Mouse (Mus musculus): Measurements from ENCODE around the gene Il18bp. TPM values are rescaled to one million over a fixed set of nuclear protein-coding genes. Genes with fewer than 3 reads are reported as not detected.
"Not testable (repeated sequence)": the region's sequence is repeated elsewhere in the genome, so short reads cannot be mapped to it uniquely, and the experiment has no call there.

Il18bp gene
- total RNA-seq (2021), result 1 to 10 TPM; 5.4 to 6.3 TPM
- long read RNA-seq, experiment 1, partial matches to known transcripts, result 5 of 8 reads
- long read RNA-seq, experiment 1, other reads (novel, unspliced or antisense), result 0 of 8 reads
- long read RNA-seq, experiment 2, partial matches to known transcripts, result 3 of 4 reads
- long read RNA-seq, experiment 2, other reads (novel, unspliced or antisense), result 0 of 4 reads

DNA sequence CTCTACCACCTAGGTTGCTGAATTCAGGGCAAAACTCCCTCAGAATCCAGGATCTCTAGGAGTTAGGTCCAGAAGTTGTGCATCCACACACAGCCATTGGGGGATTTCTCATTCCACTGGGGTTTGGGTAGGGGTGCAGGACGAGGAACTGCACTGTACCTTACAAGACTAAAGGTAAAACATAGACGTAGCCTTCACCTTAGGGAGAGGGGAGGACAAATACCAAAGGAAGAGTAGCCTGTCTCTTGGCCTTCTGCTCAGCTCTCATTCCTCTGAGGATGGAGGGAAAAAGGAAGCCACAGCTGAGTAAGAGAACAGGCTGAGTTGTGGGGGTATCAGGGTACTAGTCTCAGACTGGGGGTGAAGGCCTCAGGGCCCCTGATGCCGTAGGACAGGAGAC lies at the start of gene Il18bp:
Il18bp (minus strand) TSS at position 101 of the 400 bp plus-strand sequence.
- no peak for DNase-seq

DNA sequence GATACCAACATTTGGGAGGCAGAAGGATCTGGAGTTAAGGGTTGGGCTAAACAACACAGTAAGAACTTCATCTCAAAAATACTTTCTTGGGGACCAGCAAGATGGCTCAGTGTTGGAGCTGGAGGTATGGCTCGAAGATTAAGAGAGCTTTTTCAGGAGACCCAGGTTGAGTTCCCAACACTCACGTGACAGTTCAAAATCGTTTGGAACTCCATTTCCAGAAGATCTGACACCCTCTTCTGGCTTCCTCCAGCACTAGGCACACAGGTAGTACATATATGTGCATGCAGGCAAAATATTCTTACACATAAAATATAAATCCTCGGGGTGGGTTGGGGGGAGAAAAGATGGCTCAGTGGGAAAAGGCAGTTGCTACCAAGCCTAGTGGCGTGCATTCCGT lies 47.9 kb upstream of the Il18bp start:
- no peak for DNase-seq

GRCm38 (mm10) chr7:102065046-102065891 lies 46.8 kb upstream of the Il18bp start, which contains the start of the genes Rnf121, Xndc1 and Xntrpc:
Gene Rnf121, minus strand, starts transcription at chr7:102065469.
Gene Xndc1, plus strand, starts transcription at chr7:102065511.
Gene Xntrpc, plus strand, starts transcription at chr7:102065713.
- DNase-seq, result peak; percentile 94

DNA sequence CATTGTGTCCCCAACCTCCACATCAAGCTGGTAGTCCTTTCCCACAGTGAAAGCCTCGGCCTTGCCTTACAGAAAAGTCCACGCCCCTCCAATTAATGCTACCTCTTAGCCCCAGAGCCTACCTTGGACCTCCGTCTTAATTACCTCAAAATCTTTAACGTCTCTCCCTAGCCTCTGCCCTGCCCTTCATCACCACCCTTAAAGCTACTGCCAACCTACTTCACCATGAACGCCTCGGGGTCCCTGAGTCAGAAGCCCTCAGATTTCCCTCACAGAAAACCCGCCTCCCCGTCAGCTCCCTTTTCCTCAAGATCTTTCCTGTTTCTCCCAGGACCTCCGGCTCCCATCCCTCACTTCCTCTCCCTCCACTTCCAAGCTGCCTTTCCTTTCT lies 46.2 kb upstream of the Il18bp start:
- no peak for DNase-seq

- DNase-seq, result no peak
Observed at GRCm38 (mm10) chr7:102063891-102064290, 45.4 kb upstream of the Il18bp start.

- DNase-seq, result no peak
Observed at GRCm38 (mm10) chr7:102062203-102062602, 43.7 kb upstream of the Il18bp start.

DNA sequence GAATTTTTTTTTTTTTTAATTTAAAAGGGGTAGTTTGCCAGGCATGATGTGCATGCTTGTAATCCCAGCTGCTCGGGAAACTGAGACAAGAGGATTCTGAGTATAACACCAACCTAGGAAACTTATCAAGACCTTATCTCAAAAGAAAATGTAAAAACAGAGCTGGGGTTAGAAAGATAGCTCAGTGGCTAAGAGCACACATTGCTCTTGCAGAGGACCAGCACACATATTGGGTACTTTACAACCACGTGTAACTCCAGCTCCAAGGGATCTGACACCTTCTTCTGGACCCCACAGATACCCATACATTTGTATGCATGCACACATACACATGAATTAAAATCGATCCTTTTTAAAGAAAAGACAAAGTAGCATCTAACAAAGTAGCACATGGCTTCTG lies 42.9 kb upstream of the Il18bp start:
- DNase-seq, result no peak

DNA sequence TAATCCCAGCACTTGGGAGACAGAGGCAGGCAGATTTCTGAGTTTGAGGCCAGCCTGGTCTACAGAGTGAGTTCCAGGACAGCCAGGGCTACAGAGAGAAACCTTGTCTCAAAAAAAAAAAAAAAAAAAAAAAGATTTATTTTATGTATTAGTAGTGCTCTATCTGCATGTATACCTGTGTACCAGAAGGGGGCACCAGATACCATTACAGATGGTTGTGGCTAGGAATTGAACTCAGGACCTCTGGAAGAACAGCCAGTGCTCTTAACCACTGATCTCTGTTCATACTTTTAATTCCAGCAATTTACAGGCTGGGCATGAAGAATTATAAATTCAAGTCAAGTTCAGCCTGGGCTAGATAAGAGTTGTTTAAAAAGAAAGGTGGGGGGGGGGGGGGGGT lies 30.0 kb upstream of the Il18bp start:
- DNase-seq, result not testable (repeated sequence)

DNA sequence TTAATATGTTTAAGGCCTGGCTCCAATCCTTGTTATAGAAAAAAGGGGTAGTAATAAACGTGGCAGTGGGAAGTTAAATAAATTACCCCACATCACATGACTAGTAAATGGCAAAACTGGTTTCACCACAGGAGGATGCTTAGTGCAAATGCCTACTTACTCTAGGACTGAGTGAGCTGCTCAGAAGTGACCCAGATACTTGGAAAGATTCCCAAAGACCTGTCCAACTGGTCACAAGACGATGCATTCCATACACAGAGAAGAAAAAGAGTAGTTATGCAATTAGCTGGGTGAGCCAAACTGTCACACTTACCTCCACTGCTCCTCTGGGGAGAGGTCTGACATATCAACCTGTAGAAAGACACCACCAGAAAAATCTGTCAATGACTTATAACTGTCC lies 23.8 kb upstream of the Il18bp start:
- DNase-seq, result no peak

DNA sequence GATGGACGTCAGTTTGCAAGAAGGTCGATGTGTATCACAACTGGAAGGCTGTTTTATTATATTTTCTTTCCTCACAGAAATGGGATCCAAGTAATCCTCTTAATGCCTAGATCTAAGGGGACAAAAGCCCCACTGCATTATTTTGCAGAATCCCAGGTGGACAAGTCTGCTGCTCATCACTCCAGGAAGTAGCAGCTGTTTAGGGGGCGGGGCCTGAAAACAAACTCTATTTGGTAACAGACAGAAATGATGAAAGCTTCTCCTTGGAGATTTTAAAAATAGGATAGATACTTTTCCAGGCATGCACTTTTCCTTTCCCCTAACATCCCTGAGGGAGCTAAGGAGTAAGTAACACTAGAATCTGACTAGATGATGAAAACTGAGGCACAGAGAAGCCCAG lies 18.8 kb upstream of the Il18bp start:
- no peak for DNase-seq

DNA sequence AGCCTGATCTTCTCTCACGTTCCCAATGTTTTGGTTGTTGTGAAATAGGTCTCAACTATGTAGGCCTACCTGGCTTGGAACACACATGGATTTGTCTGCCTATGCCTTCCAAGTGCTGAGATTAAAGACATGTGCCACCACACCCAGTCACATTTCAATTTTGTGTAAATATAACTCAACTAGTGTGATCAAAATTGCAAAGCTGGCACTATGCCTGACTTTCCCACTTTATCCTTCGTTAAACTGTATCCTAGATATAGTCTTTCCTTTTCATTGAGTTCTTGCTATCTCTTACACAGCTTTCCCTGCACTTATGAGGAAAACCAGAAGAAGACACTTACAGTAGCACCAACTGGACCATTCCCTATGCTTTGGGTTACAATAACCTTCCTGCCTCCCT lies 17.0 kb upstream of the Il18bp start:
- no peak for DNase-seq

GRCm38 (mm10) chr7:102034904-102035303 lies 16.4 kb upstream of the Il18bp start:
- no peak for DNase-seq

DNA sequence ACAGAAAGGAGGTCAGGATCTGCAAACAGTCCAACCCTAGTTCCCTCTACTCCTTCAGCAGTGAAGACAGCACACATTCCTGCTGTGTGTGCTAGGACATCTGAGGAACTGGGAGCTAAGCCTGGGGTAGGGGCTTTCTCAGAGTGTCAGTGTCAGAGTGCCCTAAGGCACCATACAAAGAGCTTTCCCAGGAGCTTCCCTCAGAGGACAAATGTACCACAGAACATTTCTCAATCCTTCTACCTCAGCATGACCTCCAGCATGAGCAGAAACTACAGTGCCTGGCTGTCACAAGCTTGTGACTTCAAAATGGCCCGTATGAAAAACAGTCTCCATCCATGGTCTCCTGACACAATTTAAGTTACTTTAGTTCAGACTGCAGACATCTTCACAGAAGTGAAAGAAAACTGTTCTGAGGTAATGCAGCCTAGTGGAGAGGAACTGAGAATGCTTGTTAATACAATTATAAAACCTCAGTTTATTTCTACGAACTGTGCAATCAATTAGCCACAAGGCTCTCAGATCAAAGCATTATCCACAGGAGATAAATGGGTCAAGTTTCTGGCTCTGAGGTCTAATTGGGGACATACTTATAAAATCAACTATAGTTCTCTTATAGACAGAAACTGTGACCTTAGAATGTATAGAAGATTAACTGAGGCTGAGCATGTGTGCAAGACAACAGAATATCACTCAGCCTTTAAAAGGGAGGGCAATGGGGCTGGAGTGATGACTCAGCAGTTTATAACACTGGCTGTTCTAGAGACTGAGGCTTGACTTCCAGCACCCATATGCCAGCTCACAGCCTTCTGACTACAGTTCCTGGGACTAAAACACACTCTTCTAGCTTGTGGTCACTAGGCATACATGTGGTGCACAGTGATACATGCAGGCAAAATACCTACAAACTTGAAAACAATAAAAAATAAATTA lies 7.0 kb upstream of the Il18bp start:
- no peak for DNase-seq

DNA sequence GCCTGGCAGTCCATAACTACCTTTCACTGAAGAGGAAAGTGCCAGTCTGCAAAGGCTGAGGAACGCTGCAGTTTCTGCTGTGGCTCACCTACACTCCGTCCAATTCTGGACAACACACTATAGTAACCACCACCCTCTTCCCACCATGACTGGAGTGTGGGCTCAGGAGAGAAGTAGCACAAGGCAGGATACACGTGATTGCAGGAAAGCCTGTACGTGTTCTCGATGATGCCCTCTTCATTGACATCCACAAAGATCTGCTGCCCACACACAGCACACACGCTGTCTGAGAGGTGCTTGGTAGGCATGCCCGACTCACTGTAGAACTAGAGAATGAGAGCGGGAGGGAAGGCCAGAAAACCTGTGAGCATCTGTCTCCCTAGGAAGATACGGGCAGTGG lies 5.3 kb upstream of the Il18bp start:
- no peak for DNase-seq

GRCm38 (mm10) chr7:102020934-102021333 lies 2.4 kb upstream of the Il18bp start:
- not testable (repeated sequence) for DNase-seq

- no peak for DNase-seq
Observed at GRCm38 (mm10) chr7:102019362-102019761, 872 bp upstream of the Il18bp start.

DNA sequence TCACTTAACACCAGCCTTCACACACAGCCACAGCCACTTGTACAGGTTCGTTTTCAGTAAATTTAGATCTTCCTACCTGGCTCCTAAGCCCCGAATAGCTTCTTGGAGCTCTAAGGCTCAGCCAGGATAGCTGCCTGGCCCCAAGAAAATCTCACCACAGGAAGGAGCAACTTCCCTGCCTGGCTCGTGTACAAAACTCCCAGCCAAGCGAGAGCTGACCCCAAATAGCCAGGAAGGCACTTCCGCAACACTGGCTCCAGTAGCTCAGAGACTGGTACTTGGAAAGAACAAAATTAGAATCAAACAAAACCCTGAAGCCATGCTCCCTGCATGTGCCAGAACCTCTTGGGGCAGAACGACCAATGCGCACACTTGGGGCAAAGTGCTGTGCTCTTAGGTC lies 456 bp downstream of the Il18bp start:
- DNase-seq, result peak; percentile 53

GRCm38 (mm10) chr7:102017452-102017851 lies 1.0 kb downstream of the Il18bp start:
- DNase-seq, result no peak

GRCm38 (mm10) chr7:102016936-102017335 lies 1.6 kb downstream of the Il18bp start:
- no peak for DNase-seq

GRCm38 (mm10) chr7:102014995-102015394 lies 3.5 kb downstream of the Il18bp start:
- DNase-seq, result no peak

GRCm38 (mm10) chr7:102013416-102013815 lies 5.1 kb downstream of the Il18bp start:
- DNase-seq, result no peak

- no peak for DNase-seq
Observed at GRCm38 (mm10) chr7:102011855-102012254, 6.6 kb downstream of the Il18bp start.

DNA sequence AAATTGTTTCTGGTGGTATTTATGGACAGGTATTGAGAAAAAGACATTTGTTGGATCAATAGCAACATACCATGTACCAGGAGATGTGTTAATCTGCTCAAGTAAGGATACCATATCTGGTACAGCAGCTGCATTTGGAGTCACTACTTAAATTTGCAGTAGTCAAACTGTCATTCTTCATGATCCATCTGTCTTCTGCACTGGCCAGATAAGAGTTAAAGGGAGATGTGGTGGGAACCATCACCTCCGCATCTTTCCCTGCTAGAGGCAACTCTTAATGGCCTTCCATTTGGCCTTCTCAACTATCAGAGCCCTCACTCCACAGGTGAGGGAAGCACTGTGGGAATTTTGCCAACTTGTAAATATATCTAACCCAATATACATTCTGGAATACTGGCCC lies 12.0 kb downstream of the Il18bp start:
- DNase-seq, result no peak
